Mouse (Mus musculus) stomach, embryonic 14.5 days (tissue): ENCODE results near the gene Hdac5. TPM values are rescaled to one million over a fixed set of nuclear protein-coding genes. Genes with fewer than 3 reads are reported as not detected.

ENCODE experiments used
- ATAC-seq: fragments of 200-750 bp; cut with Nextera tagmentation; 2 replicates; pipeline ENCODE4 v1.8.0; 2017; ENCODE audit warnings: low read depth, moderate TSS enrichment; ENCODE audit not compliant: insufficient number of reproducible peaks, insufficient read depth, low FRiP score
- H3K27ac ChIP-seq: fragments of 300-500 bp; sonication (generic); 2 replicates; pipeline ENCODE4 v1.5.1; 2014; ENCODE audit warnings: mild to moderate bottlenecking, low read length, moderate library complexity, mixed read lengths
- H3K27me3 ChIP-seq: fragments of 300-500 bp; sonication (generic); 2 replicates; pipeline ENCODE4 v1.6.1; 2014; ENCODE audit warnings: low read length, control low read depth, mixed read lengths; ENCODE audit not compliant: control insufficient read depth, insufficient read depth
- H3K36me3 ChIP-seq: fragments of 300-500 bp; sonication (generic); 2 replicates; pipeline ENCODE4 v1.6.1; 2014; ENCODE audit warnings: mild to moderate bottlenecking, control low read depth, low read length, moderate library complexity, mixed read lengths; ENCODE audit not compliant: control insufficient read depth, insufficient read depth
- H3K4me1 ChIP-seq: fragments of 300-500 bp; sonication (generic); 2 replicates; pipeline ENCODE4 v1.6.1; 2014; ENCODE audit warnings: low read length, control low read depth, mixed read lengths; ENCODE audit not compliant: control insufficient read depth, insufficient read depth
- H3K4me2 ChIP-seq: fragments of 300-500 bp; sonication (generic); replicated peaks from 2 replicates; pipeline ENCODE4 v1.6.1; 2014; ENCODE audit warnings: low read depth, low read length, control low read depth
- H3K4me3 ChIP-seq: fragments of 300-500 bp; sonication (generic); 2 replicates; pipeline ENCODE4 v1.5.1; 2014; ENCODE audit warnings: low read depth, low read length, control low read depth
- H3K9ac ChIP-seq: fragments of 300-500 bp; sonication (generic); replicated peaks from 2 replicates; pipeline ENCODE4 v1.6.1; 2014; ENCODE audit warnings: low read depth, mild to moderate bottlenecking, control low read depth, low read length, moderate library complexity, mixed read lengths
- H3K9me3 ChIP-seq: fragments of 300-500 bp; sonication (generic); 2 replicates; pipeline ENCODE4 v1.6.1; 2016; ENCODE audit warnings: low read depth, low read length, control low read depth; ENCODE audit not compliant: control insufficient read depth
- WGBS: fragments of 180-500 bp; shearing (Covaris S2); extraction: QIAGEN DNeasy Blood & Tissue Kit; methylation state at CpG from one replicate; pipeline ENCODE4 v1.1.7; 2014; 5-methylcytosine and 5-hydroxymethylcytosine counted together
- polyA plus RNA-seq: library from polyadenylated mRNA; unstranded; fragments of >200 nt; fragmentation: Nextera tagmentation; extraction: Ambion mirVana; gene quantifications from 2 replicates; pipeline ENCODE4 v1.2.1, GENCODE M21; 2014

Hdac5 gene
- polyA plus RNA-seq, 1 experiment from 2014 or later = 46.4 TPM

- Histone ChIP-seq H3K27me3 (no peaks in the 10 kb centered on the region), H3K27ac (no peak overlapping the region), H3K4me3 (no peak overlapping the region), H3K36me3 (peaks cover 12% of the 10 kb centered on the region), H3K4me2 (no peak overlapping the region), H3K9ac (no peak overlapping the region), H3K9me3 (no peaks in the 10 kb centered on the region), H3K4me1 (no peaks in the 10 kb centered on the region; the same call in 1 of the 2 replicates)
- no peak for ATAC-seq
- WGBS = 89% methylated on average over 7 of the region's 7 CpGs
Measured at GRCm38 (mm10) chr11:102263211-102263610, 33.2 kb upstream of the Hdac5 start.

- Histone ChIP-seq H3K36me3 (peaks cover 27% of the 10 kb centered on the region), H3K4me3 (no peak overlapping the region), H3K9me3 (no peaks in the 10 kb centered on the region), H3K27ac (no peak overlapping the region), H3K4me2 (no peak overlapping the region), H3K4me1 (no peaks in the 10 kb centered on the region), H3K9ac (no peak overlapping the region), H3K27me3 (no peaks in the 10 kb centered on the region)
- WGBS = 84% methylated on average over 3 of the region's 3 CpGs
- ATAC-seq = no peak
Measured at GRCm38 (mm10) chr11:102258521-102258920, 28.6 kb upstream of the Hdac5 start.

GRCm38 (mm10) chr11:102258095-102258494 lies 28.1 kb upstream of the Hdac5 start:
- no peak overlapping the region for H3K27ac ChIP-seq
- no peaks in the 10 kb centered on the region for H3K4me1 ChIP-seq
- H3K9ac ChIP-seq = no peak overlapping the region
- H3K36me3 ChIP-seq = peaks cover 27% of the 10 kb centered on the region
- no peaks in the 10 kb centered on the region for H3K9me3 ChIP-seq
- H3K4me3 ChIP-seq = no peak overlapping the region
- no peak for ATAC-seq
- no peaks in the 10 kb centered on the region for H3K27me3 ChIP-seq
- H3K4me2 ChIP-seq = no peak overlapping the region
- WGBS = 77% methylated on average over 6 of the region's 6 CpGs

- no peaks in the 10 kb centered on the region for H3K27me3 ChIP-seq
- no peak overlapping the region for H3K27ac ChIP-seq
- WGBS = 50% methylated on average over 9 of the region's 9 CpGs
- H3K36me3 ChIP-seq = peaks cover 25% of the 10 kb centered on the region
- no peaks in the 10 kb centered on the region for H3K4me1 ChIP-seq
- H3K4me3 ChIP-seq = no peak overlapping the region
- no peak overlapping the region for H3K9ac ChIP-seq
- H3K4me2 ChIP-seq = no peak overlapping the region
- no peaks in the 10 kb centered on the region for H3K9me3 ChIP-seq
- ATAC-seq = no peak
Measured at GRCm38 (mm10) chr11:102257514-102257913, 27.5 kb upstream of the Hdac5 start.

- Histone ChIP-seq H3K27me3 (no peaks in the 10 kb centered on the region), H3K4me2 (peak overlapping the region; percentile 81), H3K27ac (no peak overlapping the region), H3K4me1 (peaks cover 24% of the 10 kb centered on the region; the same call in 1 of the 2 replicates), H3K4me3 (peak overlapping the region; percentile 75), H3K9ac (peak overlapping the region; percentile 67; the same call in 1 of the 2 replicates), H3K9me3 (no peaks in the 10 kb centered on the region), H3K36me3 (peaks cover 5% of the 10 kb centered on the region; the same call in 1 of the 2 replicates)
- WGBS = 10% methylated on average over 9 of the region's 9 CpGs
- no peak for ATAC-seq
Measured at GRCm38 (mm10) chr11:102249351-102250090, 19.6 kb upstream of the Hdac5 start.

- under 1% methylated on average over 41 of the region's 41 CpGs for WGBS
- Histone ChIP-seq H3K4me2 (peak within 1 kb of the TSS; percentile 81), H3K9me3 (no peaks in the 10 kb centered on the region), H3K27ac (peak within 1 kb of the TSS; percentile 30; the same call in 1 of the 2 replicates), H3K4me1 (peaks cover 26% of the 10 kb centered on the region; the same call in 1 of the 2 replicates), H3K4me3 (peak within 1 kb of the TSS; percentile 75), H3K27me3 (no peaks in the 10 kb centered on the region), H3K9ac (peak within 1 kb of the TSS; percentile 67; the same call in 1 of the 2 replicates), H3K36me3 (peaks cover 4% of the 10 kb centered on the region; the same call in 1 of the 2 replicates)
- peak; percentile 39; the same call in 1 of the 2 replicates for ATAC-seq
Measured at GRCm38 (mm10) chr11:102248630-102249230, 18.8 kb upstream of the Hdac5 start, which contains the start of gene BC030867. Gene BC030867, plus strand, starts transcription at chr11:102248882.

- H3K27ac ChIP-seq = no peak overlapping the region
- H3K4me3 ChIP-seq = no peak overlapping the region
- peaks cover 26% of the 10 kb centered on the region; the same call in 1 of the 2 replicates for H3K4me1 ChIP-seq
- H3K4me2 ChIP-seq = no peak overlapping the region
- ATAC-seq = no peak
- H3K9me3 ChIP-seq = no peaks in the 10 kb centered on the region
- no peak overlapping the region for H3K9ac ChIP-seq
- H3K27me3 ChIP-seq = no peaks in the 10 kb centered on the region
- WGBS = 84% methylated on average over 4 of the region's 4 CpGs
- no peaks in the 10 kb centered on the region for H3K36me3 ChIP-seq
Measured at GRCm38 (mm10) chr11:102246871-102247270, 16.9 kb upstream of the Hdac5 start.

- H3K4me1 ChIP-seq = peaks cover 26% of the 10 kb centered on the region; the same call in 1 of the 2 replicates
- H3K27ac ChIP-seq = peak overlapping the region; percentile 69
- no peaks in the 10 kb centered on the region for H3K36me3 ChIP-seq
- H3K9me3 ChIP-seq = no peaks in the 10 kb centered on the region
- H3K4me3 ChIP-seq = no peak overlapping the region
- H3K9ac ChIP-seq = no peak overlapping the region
- no peaks in the 10 kb centered on the region for H3K27me3 ChIP-seq
- WGBS = 66% methylated on average over 6 of the region's 6 CpGs
- ATAC-seq = no peak
- H3K4me2 ChIP-seq = no peak overlapping the region; the same call in 1 of the 2 replicates
Measured at GRCm38 (mm10) chr11:102246273-102246635, 16.3 kb upstream of the Hdac5 start.
